Mouse (Mus musculus): ENCODE measurements around the gene Ddx47.

GRCm38 (mm10) chr6:135001991-135002390 is 9.4 kb upstream of the Ddx47 start:
- TF ChIP-seq CTCF (IDR thresholded peaks at IDR 0.05; ENCODE audit: borderline replicate concordance, control insufficient read depth, extremely low read depth, insufficient read depth, low read length, poor library complexity) (no peak), POLR2A (IDR thresholded peaks at IDR 0.05; ENCODE audit: control insufficient read depth, extremely low read depth, insufficient read depth, low read length, poor library complexity) (no peak)

Data from thymus, adult 2 months (tissue).